Mouse (Mus musculus) T-cell, adult 2 months (primary cell): ENCODE data around the gene Ficd.

Experiments
- DNase-seq: peaks from one replicate; pipeline ENCODE4 v3.0.0; 2022; ENCODE audit warnings: low spot score

Gene Ficd

GRCm38 (mm10) chr5:113730641-113731121 lies 4.9 kb upstream of the Ficd start:
- no peak for DNase-seq

- DNase-seq, result no peak
These were observed 4.4 kb upstream of the Ficd start for GRCm38 (mm10) chr5:113731174-113731573.

GRCm38 (mm10) chr5:113732182-113732581 lies 3.4 kb upstream of the Ficd start:
- peak; percentile 45 for DNase-seq

- DNase-seq, result no peak
These were observed 1.2 kb upstream of the Ficd start for GRCm38 (mm10) chr5:113734376-113734775.

GRCm38 (mm10) chr5:113735023-113735344 lies 619 bp upstream of the Ficd start:
- no peak for DNase-seq

GRCm38 (mm10) chr5:113736113-113736502 lies 505 bp downstream of the Ficd start:
- no peak for DNase-seq

GRCm38 (mm10) chr5:113736522-113737164 lies 1.0 kb downstream of the Ficd start:
- DNase-seq, result no peak

- no peak for DNase-seq
These were observed 2.1 kb downstream of the Ficd start for GRCm38 (mm10) chr5:113737607-113738237.

GRCm38 (mm10) chr5:113747629-113748028 lies 12.0 kb downstream of the Ficd start:
- DNase-seq, result no peak

GRCm38 (mm10) chr5:113748556-113749331 lies 13.1 kb downstream of the Ficd start:
- no peak for DNase-seq

- no peak for DNase-seq
These were observed 16.0 kb downstream of the Ficd start for GRCm38 (mm10) chr5:113751521-113752157.

GRCm38 (mm10) chr5:113755347-113756030 lies 19.9 kb downstream of the Ficd start:
- no peak for DNase-seq

GRCm38 (mm10) chr5:113761585-113761984 lies 26.0 kb downstream of the Ficd start:
- DNase-seq, result no peak

GRCm38 (mm10) chr5:113764426-113764825 lies 28.8 kb downstream of the Ficd start:
- DNase-seq, result no peak

GRCm38 (mm10) chr5:113765641-113766526 lies 30.3 kb downstream of the Ficd start:
- DNase-seq, result no peak

- no peak for DNase-seq
These were observed 33.2 kb downstream of the Ficd start for GRCm38 (mm10) chr5:113768806-113769205.

GRCm38 (mm10) chr5:113771213-113772162 lies 35.9 kb downstream of the Ficd start:
- peak; percentile 86 for DNase-seq

- peak; percentile 95 for DNase-seq
These were observed 36.9 kb downstream of the Ficd start, which contains the start of the genes Sart3 and Iscu for GRCm38 (mm10) chr5:113772450-113772895. Gene Sart3 (minus strand): TSS chr5:113772510. Gene Iscu (plus strand): TSS chr5:113772748.

- no peak for DNase-seq
These were observed 37.4 kb downstream of the Ficd start for GRCm38 (mm10) chr5:113772905-113773519.
